Mouse (Mus musculus) embryo, embryonic 10.5 days (tissue): ENCODE results near the gene Heatr5b.
"Not testable (repeated sequence)": the region's sequence is repeated elsewhere in the genome, so short reads cannot be mapped to it uniquely, and the experiment has no call there.

Experiments
- DNase-seq: peaks from one replicate; pipeline ENCODE4 v3.0.0-alpha.2; 2015; ENCODE audit warnings: low spot score

The Heatr5b gene

DNA sequence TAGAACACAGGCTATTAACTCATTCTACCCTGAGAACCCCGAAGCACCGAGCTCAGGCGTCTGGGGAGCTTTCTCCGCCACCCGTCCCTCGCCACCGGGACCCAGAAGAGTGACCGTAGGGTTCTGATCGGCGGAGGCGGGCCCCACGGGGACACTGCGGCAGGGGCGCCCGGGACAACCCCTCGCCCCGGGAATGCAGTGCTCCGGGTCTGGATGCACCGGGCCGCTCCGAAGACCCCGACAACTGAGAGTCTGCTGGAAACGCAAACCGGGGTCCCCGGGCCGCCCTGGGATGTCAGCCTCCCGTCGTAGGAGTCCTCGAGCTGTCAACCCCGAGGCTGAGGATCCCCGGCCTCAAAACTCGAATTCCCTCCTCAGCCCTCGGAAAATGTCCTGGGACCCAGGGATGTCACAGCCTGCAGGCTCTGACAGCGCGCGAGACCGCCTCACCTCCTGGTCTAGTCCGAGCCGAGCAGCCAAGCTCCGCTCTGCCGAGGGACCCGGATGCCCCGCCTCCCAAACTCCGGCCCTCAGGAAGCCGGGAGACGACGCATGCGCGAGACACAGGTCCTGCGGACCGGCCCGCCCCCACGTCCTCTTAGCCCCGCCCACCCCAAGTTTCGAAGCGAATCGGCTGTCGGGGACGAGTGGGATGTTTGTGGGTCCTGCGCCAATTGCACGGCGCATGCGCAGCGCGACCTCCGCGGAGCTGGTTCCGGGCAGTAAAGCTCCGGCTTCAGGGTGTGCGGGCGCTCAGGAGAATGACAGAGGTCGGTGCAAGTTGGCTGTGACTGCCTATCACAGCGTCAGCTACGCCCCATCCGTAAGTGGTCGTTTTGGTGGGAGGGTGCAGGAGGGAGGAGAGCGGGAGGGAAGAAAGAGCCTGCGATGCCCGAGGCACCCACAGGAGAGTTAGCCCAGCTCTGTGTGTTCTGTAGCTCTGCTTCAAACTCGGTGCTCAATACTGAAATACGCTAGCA lies at the start of gene Heatr5b, which contains the start of gene Gpatch11:
Gene Heatr5b, minus strand, starts transcription at position 509 of the 980 bp plus-strand sequence.
Gene Gpatch11, plus strand, starts transcription at position 712 of the 980 bp plus-strand sequence.
- DNase-seq: peak; percentile 99

DNA sequence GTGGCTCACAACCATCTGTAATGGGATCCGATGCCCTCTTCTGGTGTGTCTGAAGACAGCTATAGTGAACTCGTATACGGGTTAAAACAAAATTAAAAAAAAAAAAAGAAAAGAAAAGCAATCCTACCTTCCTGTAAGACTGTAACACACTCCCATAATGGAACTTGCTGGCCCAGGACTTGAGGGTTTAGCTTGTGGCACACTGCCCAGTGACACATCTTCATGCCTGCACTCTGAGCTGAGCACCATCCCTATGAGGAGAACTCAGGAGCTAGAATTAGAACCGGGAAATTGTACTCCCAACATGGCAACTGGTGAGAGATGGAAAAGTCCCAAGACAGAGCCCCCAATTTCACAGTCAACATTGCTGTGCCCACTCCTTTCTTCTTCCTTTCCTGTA lies 48.1 kb upstream of the Heatr5b start:
- DNase-seq: no peak

DNA sequence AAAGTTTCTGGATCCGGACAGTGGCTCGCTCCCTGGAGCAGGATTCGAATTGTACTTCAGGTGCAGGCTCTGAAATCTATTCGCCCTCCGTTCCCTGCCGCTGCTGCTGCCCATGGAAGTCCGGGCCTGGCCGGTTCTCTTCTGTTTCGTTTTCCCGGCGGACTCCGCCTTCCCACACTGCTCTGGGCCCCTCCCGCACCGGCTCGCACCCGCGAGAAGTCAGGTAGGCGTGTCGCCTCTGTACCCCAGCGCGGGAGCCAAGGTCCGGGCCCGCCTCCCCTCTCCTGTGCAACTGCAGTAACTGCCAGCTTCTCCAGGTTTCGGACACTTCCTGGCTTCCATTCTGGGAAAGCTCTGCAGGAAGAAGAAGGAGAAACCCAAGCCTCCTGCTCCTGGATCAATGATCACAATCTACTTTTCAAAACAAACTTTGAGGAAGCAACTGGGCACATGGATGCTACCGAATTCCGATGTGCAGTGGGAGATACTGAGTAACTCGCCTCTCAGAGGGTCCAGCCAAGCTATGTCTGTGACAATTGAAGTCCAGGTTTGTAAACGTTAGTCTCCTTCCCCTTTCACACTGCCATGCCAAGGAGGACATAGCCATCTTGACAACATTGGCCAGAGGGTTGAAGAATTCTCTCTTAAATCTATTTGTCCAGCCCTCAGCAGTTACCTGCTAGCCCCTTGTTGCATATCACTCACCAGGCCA lies 47.4 kb upstream of the Heatr5b start, which contains the start of gene Eif2ak2:
Gene Eif2ak2, minus strand, starts transcription at position 173 of the 712 bp plus-strand sequence.
- peak; percentile 84 for DNase-seq

DNA sequence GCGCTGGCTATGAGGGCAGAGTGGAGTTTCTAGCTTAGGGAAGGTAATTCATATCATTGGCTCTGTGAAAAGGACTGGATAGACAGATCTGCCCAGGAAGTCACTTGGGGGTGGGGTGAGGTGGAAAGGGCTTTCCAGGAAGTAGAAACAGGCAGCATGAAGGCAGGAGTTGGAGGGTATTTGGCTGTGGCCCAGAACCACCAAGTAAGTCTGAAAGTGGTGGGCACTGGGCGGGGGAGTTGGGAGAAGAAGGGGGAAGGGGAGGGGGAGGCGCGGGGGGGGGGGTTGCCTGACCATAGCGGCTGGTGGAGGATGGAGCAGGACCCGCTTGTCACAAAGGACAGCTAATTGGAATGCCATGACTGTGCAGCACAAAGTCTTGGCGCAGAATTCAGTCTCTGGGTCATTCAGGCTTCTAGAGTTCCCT lies 46.7 kb upstream of the Heatr5b start:
- DNase-seq: no peak

DNA sequence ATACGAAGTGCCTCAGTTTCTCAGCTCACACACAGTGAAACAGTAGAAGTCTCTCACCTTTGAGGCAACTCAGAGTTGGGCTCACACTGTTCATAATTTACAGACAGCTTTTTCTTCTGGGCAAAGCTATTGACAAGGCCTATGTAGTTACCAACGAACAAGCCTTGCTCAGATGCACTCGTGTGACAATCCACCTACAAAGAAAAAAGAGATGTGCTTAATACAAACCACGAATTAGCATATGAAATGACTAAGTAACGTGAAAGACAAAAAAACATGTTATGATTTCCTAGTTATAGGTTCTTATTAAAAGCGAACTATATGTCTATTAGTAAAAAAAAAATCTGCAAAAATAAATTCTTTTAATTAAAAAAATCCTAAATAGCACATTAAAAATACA lies 38.7 kb upstream of the Heatr5b start:
- no peak for DNase-seq

DNA sequence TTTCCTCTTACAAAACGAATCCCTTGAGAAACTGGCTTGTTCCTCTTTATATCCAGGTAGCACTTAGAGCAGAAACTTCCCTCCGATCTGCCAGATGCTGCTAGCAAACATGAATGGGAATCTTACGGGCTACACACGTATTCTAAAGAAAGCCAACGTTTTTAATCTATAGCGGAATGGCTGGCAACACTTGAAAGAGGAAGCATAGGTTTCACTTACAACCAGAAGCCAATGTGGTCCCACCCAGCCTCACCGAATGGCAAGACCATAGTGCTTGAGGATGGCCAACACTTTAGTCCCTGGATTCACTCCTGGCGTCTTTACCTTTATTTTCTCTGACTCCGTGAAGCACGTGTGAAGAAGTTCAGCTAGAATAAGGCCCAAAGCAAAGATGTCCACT lies 21.1 kb upstream of the Heatr5b start:
- no peak for DNase-seq

DNA sequence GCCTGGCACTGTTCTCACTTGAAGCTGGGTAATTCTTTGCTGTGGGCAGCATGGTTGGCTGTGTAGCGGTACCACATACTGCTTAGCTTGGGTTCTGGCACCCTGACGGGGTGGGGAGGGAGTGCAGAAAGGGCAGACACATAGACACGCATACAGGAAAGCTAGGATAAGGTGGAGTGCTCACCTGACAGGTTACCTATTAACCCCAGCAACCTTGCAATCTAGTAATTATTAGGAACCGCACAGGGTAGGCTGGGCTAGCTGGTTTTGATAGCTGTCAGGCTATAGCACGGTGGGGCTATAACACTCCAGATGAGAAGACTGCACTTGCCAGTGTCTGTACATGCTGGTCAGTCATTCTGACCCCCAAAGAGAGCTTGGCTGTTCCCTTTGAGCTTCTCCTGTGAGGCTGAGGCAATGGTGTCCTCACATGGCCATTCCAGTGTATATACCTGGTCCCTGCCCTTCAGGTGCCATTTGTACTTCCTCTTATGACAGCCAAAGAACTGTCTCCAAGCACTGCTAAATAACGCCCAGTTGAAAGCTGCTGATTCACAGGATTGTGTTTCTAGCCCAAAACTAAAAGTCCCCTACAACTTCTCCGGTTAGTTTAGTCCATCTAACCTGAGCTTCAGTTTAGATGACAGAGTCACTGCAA lies 7.2 kb upstream of the Heatr5b start:
- DNase-seq: no peak

DNA sequence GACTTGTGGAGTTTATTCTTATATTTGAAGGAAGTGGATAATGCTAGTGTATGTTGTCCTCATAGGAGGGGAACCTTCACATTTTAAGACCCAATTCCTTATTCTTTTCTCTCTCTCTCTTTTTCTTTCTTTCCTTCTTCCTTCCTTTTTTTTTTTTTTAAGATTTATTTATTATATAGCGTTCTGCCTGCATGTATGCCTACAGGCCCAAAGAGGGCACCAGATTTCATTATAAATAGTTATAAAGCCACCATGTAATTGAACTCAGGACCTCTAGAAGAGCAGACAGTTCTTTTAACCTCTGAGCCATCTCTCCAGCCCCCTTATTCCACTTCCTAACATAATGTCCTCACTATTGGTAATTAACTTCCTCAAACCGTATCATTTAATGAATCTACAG lies 892 bp upstream of the Heatr5b start:
- peak; percentile 19 for DNase-seq

DNA sequence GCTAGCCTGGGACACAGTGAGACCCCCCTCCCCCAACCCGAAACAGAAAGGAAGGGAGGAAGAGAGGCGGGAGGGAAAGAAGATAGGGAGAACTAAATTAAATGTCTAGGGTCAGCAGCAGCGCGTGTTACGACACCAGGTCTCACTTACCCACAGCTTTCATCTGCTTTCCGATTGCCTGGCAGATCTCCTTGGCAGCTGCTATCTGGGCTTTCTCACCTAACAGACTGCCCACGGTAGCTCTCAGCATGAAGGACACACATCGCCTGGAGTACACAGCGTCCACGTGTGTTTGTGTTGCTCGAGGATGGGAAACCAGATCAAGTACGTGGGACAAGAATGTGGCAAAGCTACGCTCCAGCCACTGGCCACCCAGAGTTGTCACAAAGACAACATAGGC lies 10.8 kb downstream of the Heatr5b start:
- no peak for DNase-seq

DNA sequence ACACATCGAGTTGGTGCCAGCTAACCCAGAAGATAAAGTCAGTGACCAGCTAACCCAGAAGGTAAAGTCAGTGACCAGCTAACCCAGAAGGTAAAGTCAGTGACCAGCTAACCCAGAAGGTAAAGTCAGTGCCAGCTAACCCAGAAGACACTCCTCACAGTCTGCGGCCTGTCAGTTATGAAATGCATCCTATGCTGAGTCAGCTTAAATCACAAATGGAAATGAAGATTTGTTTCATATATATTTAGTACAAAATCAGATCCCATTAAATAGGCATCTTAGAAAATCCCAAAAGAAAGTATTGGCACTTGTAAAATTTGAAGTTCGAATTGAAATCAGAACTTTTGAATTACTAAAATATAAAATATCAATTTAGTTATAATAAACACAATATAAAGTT lies 25.6 kb downstream of the Heatr5b start:
- DNase-seq: no peak

DNA sequence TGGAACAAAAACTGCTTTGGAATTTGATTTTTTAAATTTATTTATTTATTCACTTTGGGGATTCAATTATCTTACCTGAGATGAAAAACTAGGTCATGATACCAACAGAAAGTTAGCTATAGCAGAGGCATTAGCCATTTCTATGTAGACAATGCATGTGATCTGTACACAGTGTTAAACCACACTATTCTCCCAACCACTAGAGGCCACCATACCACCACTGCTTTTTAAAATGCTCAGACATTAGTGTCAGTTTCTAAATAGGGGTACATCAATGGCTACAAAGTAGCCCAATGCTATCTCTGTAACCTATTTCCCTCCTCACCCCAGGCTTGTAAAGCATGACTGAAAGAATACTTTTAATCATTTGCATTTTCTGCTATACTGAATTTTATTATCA lies 26.1 kb downstream of the Heatr5b start:
- peak; percentile 68 for DNase-seq

DNA sequence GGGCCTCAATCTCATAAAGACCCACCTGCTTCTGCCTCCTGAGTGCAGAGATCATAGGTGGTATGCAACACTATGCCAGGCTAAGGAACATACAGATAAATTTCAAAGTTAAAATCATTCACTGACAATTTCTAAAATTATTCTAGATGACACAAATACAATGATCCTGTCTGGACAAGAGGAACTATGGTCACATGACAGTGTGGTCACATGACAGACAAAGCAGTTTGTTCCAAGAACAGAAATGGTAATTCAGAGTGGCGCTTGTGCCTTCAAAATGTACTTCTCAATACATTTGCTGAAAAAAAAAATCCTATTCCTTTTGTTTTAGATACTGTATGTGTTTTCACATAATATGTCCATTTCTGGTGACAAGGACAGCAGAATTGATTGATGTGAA lies 37.9 kb downstream of the Heatr5b start:
- no peak for DNase-seq

DNA sequence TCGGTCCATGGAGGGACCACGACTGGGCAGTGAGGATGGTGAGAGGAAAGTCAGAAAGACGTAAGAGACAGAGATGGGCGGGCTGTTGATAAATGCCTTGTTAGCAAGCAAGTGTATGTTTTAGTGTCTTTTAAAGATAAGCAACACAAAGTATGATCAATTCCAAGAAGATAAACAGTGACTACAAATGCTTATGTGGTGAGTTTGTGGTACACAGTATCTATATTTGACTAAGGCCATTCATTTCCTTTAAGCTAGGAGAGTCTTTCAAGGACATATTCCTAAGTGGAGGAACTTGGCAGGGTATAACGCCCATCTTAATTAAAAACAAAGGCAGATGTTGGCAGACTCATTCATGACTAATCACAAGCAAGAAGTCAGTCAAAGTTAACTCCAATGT lies 40.8 kb downstream of the Heatr5b start:
- no peak for DNase-seq

DNA sequence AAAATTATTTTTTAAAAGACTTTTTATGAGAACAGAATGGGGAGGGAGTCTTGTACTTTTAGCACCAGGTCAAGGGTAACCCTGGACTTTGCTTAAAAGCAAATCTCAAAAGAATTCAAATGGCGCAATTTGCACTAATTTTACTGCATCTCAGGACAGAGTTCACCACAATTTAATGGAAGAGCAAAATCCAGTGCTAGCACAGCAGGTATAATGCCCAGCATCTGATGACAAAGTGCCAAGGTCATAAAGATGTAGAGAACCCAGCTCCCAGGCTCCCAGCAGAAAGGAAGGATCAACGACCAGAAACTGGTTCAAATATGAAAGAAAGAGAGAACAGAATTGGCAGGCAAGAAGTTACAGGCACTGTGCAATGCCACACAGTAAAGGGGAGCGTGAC lies 43.0 kb downstream of the Heatr5b start:
- DNase-seq: no peak

DNA sequence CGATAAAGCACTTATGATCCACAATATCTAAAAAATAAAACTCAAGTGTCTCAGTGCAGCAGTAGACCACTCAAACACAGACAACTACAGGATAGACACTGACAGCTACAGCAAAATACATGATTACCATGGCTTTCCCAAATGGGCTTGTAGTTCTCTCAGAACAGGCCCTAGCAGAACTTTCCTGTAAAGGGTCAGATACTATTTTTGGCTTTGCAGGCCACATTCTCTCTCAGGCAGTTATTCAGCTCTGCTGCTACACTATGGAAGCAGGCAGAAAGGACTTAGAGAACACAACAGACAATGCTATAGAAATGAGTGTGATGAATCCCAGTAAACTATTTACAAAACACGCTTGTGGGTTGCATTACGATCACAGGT lies 43.5 kb downstream of the Heatr5b start:
- no peak for DNase-seq

DNA sequence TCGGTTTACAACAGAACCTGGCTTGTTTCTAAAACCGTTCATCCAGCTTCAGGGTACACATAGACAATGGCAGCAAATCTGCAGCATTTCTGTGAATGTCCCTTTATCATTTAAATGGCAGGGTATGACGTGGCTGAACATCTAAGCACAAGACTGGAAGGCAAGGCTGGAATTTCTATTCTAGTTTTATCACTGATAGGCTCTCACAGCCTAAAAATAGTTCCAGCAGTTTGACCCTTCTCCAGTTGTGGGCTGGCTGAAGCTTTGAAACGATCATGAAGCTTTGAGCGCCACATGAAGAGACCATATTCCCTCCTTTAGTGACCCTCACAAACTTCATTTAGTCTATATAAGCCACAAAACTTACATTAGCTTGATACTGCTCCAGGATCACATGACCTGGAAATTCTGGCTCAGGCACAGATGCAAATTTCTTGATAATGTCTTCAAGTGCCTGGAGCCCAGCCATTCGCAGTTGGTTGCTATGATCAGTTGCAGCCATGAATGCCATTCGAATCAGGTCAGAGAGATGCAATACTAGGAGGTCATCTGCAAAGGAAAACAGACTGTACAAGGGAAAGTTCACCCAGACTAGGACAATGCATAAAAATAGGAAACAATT lies 44.0 kb downstream of the Heatr5b start:
- no peak for DNase-seq

DNA sequence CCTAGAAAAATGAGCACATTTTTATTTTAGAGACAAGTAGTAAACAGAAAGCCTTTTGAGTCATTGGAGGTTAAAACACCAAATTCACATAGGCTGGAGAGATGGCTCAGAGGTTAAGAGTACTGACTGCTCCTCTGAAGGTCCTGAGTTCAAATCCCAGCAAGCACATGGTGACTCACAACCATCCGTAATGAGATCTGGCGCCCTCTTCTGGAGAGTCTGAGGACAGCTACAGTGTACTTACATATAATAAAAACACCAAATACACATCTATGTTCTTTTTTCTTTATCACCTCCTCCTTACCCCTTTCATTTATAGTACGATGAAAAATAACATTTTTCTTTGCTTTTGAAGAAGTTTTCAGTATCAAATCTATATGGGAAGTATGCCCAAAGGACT lies 46.9 kb downstream of the Heatr5b start:
- DNase-seq: not testable (repeated sequence)

DNA sequence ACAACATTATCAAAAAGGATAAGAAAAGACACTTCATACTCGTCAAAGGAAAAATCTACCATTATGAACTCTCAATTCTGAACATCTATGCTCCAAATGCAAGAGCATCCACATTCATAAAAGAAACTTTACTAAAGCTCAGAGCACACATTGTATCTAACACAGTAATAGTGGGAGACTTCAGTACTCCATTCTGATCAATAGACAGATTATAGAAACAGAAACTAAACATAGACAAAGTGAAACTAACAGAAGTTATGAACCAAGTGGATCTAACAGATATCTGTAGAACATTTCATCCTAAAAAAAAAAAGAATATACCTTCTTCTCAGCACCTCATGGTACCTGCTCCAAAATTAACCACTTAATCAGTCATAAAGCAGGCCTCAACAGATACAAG lies 56.4 kb downstream of the Heatr5b start:
- no peak for DNase-seq

DNA sequence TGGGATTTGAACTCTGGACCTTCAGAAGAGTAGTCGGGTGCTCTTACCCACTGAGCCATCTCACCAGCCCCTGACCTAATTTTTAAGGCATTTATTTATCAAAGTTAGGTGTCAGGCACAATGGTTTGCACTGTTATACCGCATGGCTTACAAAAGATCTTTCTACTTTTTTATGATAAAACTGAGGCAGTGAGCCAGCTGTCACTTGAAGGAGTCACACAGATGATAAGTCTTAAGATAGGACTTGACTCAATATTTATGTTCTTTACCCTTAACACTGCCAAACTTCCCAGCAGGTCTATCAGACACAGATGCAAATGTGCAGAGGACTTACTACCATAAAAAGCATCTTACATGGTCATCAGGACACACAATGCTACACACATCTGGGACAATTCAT lies 62.8 kb downstream of the Heatr5b start:
- no peak for DNase-seq

DNA sequence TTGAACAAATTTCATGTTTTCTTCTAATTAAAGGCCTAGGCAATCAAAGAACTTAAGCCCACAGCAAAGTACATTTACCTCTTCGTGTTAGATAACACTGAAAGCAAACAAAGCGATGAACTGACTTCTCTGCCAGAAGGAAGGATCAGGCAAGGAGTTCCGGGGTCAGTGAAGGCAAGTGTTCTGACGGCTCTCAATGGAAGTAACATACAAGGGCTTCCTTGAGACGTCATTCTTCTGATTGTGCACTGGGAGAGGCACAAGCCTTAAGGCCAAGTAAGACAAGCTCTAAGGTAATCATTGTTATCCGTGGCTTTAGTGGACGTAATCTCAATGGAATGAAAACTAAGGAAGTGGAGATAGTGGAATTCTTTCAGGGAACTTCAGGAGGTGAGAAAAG lies 64.2 kb downstream of the Heatr5b start:
- DNase-seq: no peak

DNA sequence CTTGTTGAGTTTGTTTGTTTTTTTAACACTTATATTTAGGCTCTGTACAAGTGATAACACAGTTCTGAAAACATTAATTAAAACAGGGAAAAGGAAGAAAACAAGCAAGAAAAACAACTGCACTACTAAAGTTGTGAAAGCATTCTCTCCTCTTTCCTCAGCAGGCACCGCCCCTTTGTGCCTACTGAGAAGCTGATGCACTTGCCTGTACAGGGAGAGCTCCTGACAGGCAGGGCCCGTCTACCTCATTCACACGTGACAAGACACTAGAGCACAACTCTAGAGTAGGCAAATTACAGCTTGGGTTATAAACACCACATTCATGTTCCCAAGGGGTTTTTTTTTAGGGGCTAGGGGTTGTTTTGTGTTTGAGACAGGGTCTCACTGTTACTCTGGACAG lies 65.8 kb downstream of the Heatr5b start:
- no peak for DNase-seq

DNA sequence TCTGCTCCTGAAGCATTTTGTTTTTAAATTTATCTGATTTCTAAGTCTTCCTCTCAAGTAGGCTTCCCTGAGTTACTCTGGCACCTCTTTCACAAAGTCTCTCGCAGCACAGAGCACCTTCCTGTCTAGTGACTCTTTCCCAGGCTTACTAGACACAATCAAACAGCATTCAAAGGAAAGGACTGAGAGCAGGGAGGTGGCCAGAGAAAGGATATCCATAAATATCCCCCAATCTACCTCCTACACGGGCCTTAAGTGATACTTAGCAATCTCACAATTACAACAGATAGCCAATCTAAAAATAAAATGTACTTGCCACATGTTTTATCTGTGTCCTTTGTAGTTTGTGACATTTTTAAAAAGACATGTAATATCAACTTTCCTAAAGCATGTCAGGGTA lies 66.2 kb downstream of the Heatr5b start:
- DNase-seq: no peak
